Mouse (Mus musculus) liver, adult 2 months (tissue): ENCODE measurements around the gene Mmp28.

Experiments
- CTCF ChIP-seq: fragments of 200-500 bp; IDR thresholded peaks from 2 replicates; pipeline ENCODE4 v1.5.1; 2011; ENCODE audit warnings: low read depth, low read length, control low read depth
- POLR2A ChIP-seq: fragments of 200-500 bp; IDR thresholded peaks from 2 replicates; pipeline ENCODE4 v1.6.1; 2011; ENCODE audit warnings: low read length, control low read depth; ENCODE audit not compliant: insufficient read depth; ENCODE audit errors: extremely low read depth

DNA sequence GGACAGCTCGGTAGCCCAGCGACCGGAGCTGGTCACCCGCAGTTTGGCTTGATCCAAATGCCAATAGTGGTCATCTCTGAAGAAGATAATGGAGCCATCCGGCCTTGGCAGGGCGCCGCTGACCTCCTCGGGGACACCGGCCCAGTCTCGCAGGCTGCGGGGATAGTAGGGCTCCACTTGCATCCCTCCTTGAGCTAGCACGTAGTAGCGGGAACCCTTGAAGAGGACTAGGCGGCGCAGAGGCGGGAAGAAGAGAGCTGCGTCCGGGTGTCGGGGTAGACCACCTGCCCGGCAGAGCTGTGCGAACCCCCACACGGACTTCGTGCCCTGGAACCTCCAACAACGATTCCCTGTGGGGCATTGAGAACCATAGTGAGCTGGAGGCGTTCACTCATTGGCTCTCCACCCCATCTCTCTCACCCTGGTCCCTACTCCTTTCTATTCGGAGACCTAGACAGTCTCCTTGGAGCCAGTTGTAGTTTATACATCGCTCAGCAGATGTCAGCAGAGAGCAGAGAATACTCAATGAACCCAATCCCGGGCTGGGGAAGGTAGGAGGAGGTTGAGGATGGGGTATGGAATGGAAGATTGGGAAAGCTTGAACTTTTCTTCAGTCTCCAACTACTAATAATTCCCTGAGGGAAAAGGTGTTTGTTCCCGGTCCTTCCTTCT lies 20.1 kb downstream of the Mmp28 start:
- TF ChIP-seq CTCF, result peak; percentile 52; the same call in 1 of the 2 replicates
- no peak for TF ChIP-seq POLR2A
